Mouse (Mus musculus) C2C12 (cell line): ENCODE data around the gene Mkln1.

Experiments
- CTCF ChIP-seq: IDR thresholded peaks from one replicate; pipeline ENCODE4 v1.5.1; 2011; ENCODE audit not compliant: control insufficient read depth, insufficient read depth, insufficient read length
- MYOD1 ChIP-seq: IDR thresholded peaks from one replicate; pipeline ENCODE4 v1.6.1; 2011; ENCODE audit warnings: low read depth; ENCODE audit not compliant: control insufficient read depth, insufficient read length
- MYOG ChIP-seq: IDR thresholded peaks from one replicate; pipeline ENCODE4 v1.6.1; 2011; ENCODE audit not compliant: control insufficient read depth, insufficient read length; ENCODE audit errors: extremely low read depth
- USF1 ChIP-seq: IDR thresholded peaks from one replicate; pipeline ENCODE4 v1.6.1; 2011; ENCODE audit warnings: low read depth, mild to moderate bottlenecking, control low read depth, moderate library complexity

- TF ChIP-seq MYOD1 (no peak), CTCF (no peak), MYOG (no peak), USF1 (no peak)
Observed at GRCm38 (mm10) chr6:31425428-31425827, 26.9 kb downstream of the Mkln1 start.
